Mouse (Mus musculus) lung, embryonic 15.5 days (tissue): ENCODE results near the gene Fbxl7. TPM values are rescaled to one million over a fixed set of nuclear protein-coding genes. Genes with fewer than 3 reads are reported as not detected.

ENCODE experiments used
- ATAC-seq: fragments of 200-750 bp; cut with Nextera tagmentation; 2 replicates; pipeline ENCODE4 v1.8.0; 2017; ENCODE audit warnings: moderate number of reproducible peaks, borderline replicate concordance; ENCODE audit not compliant: low FRiP score, low TSS enrichment; ENCODE audit errors: extremely low read depth
- H3K27ac ChIP-seq: fragments of 300-500 bp; sonication (generic); 2 replicates; pipeline ENCODE4 v1.5.1; 2015; ENCODE audit warnings: moderate library complexity, mild to moderate bottlenecking, inconsistent platforms
- H3K27me3 ChIP-seq: fragments of 300-500 bp; sonication (generic); 2 replicates; pipeline ENCODE4 v1.6.1; 2015; ENCODE audit warnings: inconsistent platforms
- H3K36me3 ChIP-seq: fragments of 300-500 bp; sonication (generic); 2 replicates; pipeline ENCODE4 v1.6.1; 2015; ENCODE audit warnings: inconsistent platforms
- H3K4me1 ChIP-seq: fragments of 300-500 bp; sonication (generic); 2 replicates; pipeline ENCODE4 v1.6.1; 2015; ENCODE audit warnings: inconsistent platforms
- H3K4me2 ChIP-seq: fragments of 300-500 bp; sonication (generic); 2 replicates; pipeline ENCODE4 v1.6.1; 2015; ENCODE audit warnings: inconsistent platforms, mild to moderate bottlenecking, moderate library complexity
- H3K4me3 ChIP-seq: fragments of 300-500 bp; sonication (generic); 2 replicates; pipeline ENCODE4 v1.5.1; 2015; ENCODE audit warnings: mild to moderate bottlenecking, inconsistent platforms
- H3K9ac ChIP-seq: fragments of 300-500 bp; sonication (generic); 2 replicates; pipeline ENCODE4 v1.6.1; 2015; ENCODE audit warnings: inconsistent platforms
- H3K9me3 ChIP-seq: fragments of 300-500 bp; sonication (generic); 2 replicates; pipeline ENCODE4 v1.6.1; 2016; ENCODE audit warnings: inconsistent platforms
- WGBS: fragments of 180-500 bp; shearing (Covaris S2); methylation state at CpG from one replicate; pipeline ENCODE4 v1.1.7; 2015; 5-methylcytosine and 5-hydroxymethylcytosine counted together
- polyA plus RNA-seq: library from polyadenylated mRNA; unstranded; fragments of >200 nt; fragmentation: Nextera tagmentation; extraction: Ambion mirVana; gene quantifications from 2 replicates; pipeline ENCODE4 v1.2.1, GENCODE M21; 2015

The Fbxl7 gene
- polyA plus RNA-seq, 1 experiment from 2014 or later: 15.6 TPM

DNA sequence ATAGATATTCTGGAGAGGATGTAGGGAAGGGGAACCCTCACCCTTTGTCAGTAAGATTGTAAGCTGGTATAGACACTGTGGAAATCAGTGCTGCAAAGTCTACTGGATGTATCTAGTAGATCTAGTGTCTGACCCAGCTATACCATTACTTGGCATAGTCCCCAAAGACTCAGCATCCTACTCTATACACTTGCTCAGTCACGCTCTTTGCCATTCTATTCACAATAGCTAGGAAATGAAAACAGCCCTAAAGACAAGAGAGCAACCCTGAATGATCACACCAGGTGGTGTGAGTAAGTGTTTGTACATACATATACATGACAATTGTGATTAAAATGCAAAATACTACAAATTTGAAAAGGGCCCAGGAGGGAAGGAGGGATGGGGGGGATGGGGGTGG is 23.1 kb downstream of the Fbxl7 start:
- no peaks in the 10 kb centered on the region for H3K27me3 ChIP-seq
- no peaks in the 10 kb centered on the region for H3K9me3 ChIP-seq
- no peaks in the 10 kb centered on the region for H3K36me3 ChIP-seq
- ATAC-seq: no peak
- H3K4me1 ChIP-seq: peaks cover 24% of the 10 kb centered on the region
- H3K4me2 ChIP-seq: no peak overlapping the region
- no peak overlapping the region for H3K4me3 ChIP-seq
- 90% methylated on average over 1 of the region's 1 CpGs for WGBS
- no peak overlapping the region for H3K27ac ChIP-seq
- H3K9ac ChIP-seq: no peak overlapping the region

- H3K36me3 ChIP-seq: no peaks in the 10 kb centered on the region
- no peak overlapping the region for H3K4me2 ChIP-seq
- no peak overlapping the region for H3K9ac ChIP-seq
- H3K27me3 ChIP-seq: no peaks in the 10 kb centered on the region
- H3K4me1 ChIP-seq: 0 out of 2 replicates have a peak, but pooled peaks cover 8% of the 10 kb centered on the region
- WGBS: 75% methylated on average over 3 of the region's 3 CpGs
- ATAC-seq: no peak
- H3K4me3 ChIP-seq: no peak overlapping the region
- no peaks in the 10 kb centered on the region for H3K9me3 ChIP-seq
- no peak overlapping the region for H3K27ac ChIP-seq
Measured at GRCm38 (mm10) chr15:26869197-26869596, 26.2 kb downstream of the Fbxl7 start.

DNA sequence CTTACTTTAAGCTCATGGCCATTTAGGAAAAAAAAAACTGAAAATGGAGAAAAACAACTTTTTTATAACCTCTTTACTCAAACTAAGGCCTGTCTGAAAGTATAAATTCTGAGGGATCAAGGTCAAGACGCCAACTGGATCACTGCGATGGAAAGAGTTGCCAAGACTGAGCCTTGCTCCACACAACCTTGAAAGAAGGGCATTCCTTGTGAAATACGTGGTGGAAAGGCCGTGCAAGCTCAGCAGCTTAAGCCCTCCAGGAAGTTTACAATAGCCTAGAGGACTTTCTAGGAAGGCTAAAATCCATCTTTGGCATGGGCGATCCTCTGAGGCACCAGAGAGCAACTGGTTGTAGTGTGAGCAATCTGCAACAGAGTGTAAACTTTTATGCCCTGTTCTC is 27.9 kb downstream of the Fbxl7 start:
- WGBS: 56% methylated on average over 5 of the region's 5 CpGs
- Histone ChIP-seq H3K4me3 (no peak overlapping the region), H3K4me2 (no peak overlapping the region), H3K4me1 (0 out of 2 replicates have a peak, but pooled peaks cover 8% of the 10 kb centered on the region), H3K27me3 (no peaks in the 10 kb centered on the region), H3K27ac (no peak overlapping the region), H3K9me3 (no peaks in the 10 kb centered on the region), H3K9ac (no peak overlapping the region), H3K36me3 (no peaks in the 10 kb centered on the region)
- ATAC-seq: no peak

GRCm38 (mm10) chr15:26862173-26862572 is 33.2 kb downstream of the Fbxl7 start:
- H3K27ac ChIP-seq: no peak overlapping the region
- 52% methylated on average over 2 of the region's 2 CpGs for WGBS
- no peak overlapping the region for H3K9ac ChIP-seq
- no peaks in the 10 kb centered on the region for H3K4me1 ChIP-seq
- ATAC-seq: peak; percentile 70; the same call in 1 of the 2 replicates
- H3K4me2 ChIP-seq: no peak overlapping the region
- no peaks in the 10 kb centered on the region for H3K9me3 ChIP-seq
- H3K36me3 ChIP-seq: no peaks in the 10 kb centered on the region
- H3K4me3 ChIP-seq: no peak overlapping the region
- no peaks in the 10 kb centered on the region for H3K27me3 ChIP-seq

DNA sequence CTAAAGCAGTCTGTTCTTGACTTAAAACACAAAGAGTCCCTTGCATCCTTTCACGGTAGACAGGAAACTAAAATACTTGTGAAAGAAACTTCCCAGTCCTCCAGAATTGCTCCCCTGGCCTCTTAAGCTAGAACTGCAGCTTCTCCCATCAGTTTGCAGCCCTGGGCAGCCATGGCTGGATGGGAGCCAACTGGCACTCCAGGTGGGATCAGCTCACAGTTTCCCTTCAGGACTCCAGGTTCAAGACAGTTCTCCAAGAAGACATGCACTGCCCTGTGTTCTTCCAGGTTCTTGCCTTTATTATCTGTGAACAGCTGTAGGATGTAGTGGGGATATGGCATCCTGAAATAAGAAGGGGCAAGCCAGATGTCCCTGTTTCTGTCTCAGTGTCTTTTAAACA is 45.8 kb downstream of the Fbxl7 start:
- Histone ChIP-seq H3K4me1 (0 out of 2 replicates have a peak, but pooled peaks cover 3% of the 10 kb centered on the region), H3K27me3 (no peaks in the 10 kb centered on the region), H3K27ac (no peak overlapping the region), H3K4me2 (no peak overlapping the region), H3K36me3 (no peaks in the 10 kb centered on the region), H3K4me3 (no peak overlapping the region), H3K9ac (no peak overlapping the region), H3K9me3 (no peaks in the 10 kb centered on the region)
- 24% methylated on average over 1 of the region's 1 CpGs for WGBS
- no peak for ATAC-seq

DNA sequence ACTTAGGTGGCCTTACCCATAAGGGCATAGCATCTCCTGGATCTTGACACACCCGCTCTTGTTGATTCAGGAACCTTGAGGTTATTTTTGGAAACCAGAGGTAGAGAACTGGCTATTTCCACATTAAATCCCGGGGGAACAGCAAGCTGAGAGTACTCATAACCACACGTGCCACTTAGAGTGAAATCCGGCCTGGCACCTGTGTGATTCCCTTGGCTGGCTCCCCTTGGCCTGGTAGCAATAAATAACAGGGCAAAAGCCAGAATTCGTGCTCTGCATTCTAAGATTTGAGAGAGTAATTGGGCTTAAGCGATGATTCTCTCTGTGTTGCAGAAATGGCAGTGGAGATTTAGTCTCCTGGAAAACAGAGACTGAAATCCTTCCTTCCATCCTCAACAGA is 53.2 kb downstream of the Fbxl7 start:
- Histone ChIP-seq H3K9ac (no peak overlapping the region), H3K4me2 (no peak overlapping the region), H3K27me3 (no peaks in the 10 kb centered on the region), H3K4me3 (no peak overlapping the region), H3K9me3 (no peaks in the 10 kb centered on the region), H3K36me3 (no peaks in the 10 kb centered on the region), H3K4me1 (no peaks in the 10 kb centered on the region), H3K27ac (no peak overlapping the region)
- no peak for ATAC-seq
- 78% methylated on average over 6 of the region's 6 CpGs for WGBS

DNA sequence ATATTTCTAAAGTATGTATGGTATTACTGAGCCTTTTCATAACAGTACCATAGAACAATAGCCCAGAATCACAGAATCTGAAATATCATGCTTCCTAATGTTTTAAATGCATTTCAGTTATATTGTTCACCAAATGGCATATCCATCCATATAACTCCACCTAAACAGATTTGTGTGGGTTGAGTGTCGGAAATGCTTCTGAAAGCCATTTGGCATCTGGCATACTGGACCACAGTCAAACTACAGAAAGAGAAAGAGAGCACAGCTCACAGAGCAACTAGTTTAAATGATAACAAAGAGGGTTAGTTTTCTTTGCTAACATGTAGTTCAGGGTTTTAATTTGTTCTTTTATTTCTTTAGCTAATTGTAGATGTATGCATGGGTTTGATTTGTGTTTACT is 57.0 kb downstream of the Fbxl7 start:
- WGBS: 97% methylated on average over 1 of the region's 1 CpGs
- H3K4me1 ChIP-seq: no peaks in the 10 kb centered on the region
- no peak overlapping the region for H3K4me2 ChIP-seq
- H3K27me3 ChIP-seq: no peaks in the 10 kb centered on the region
- H3K9me3 ChIP-seq: no peaks in the 10 kb centered on the region
- no peak overlapping the region for H3K9ac ChIP-seq
- no peaks in the 10 kb centered on the region for H3K36me3 ChIP-seq
- no peak for ATAC-seq
- no peak overlapping the region for H3K4me3 ChIP-seq
- no peak overlapping the region for H3K27ac ChIP-seq

GRCm38 (mm10) chr15:26837200-26837599 is 58.2 kb downstream of the Fbxl7 start:
- Histone ChIP-seq H3K27ac (no peak overlapping the region), H3K4me1 (no peaks in the 10 kb centered on the region), H3K9ac (no peak overlapping the region), H3K36me3 (no peaks in the 10 kb centered on the region), H3K27me3 (no peaks in the 10 kb centered on the region), H3K9me3 (no peaks in the 10 kb centered on the region), H3K4me2 (no peak overlapping the region), H3K4me3 (no peak overlapping the region)
- no peak for ATAC-seq
- 61% methylated on average over 3 of the region's 3 CpGs for WGBS

GRCm38 (mm10) chr15:26834415-26834814 is 61.0 kb downstream of the Fbxl7 start:
- ATAC-seq: no peak
- Histone ChIP-seq H3K4me1 (0 out of 2 replicates have a peak, but pooled peaks cover 5% of the 10 kb centered on the region), H3K9ac (no peak overlapping the region), H3K36me3 (no peaks in the 10 kb centered on the region), H3K27ac (no peak overlapping the region), H3K4me2 (no peak overlapping the region), H3K4me3 (no peak overlapping the region), H3K9me3 (no peaks in the 10 kb centered on the region), H3K27me3 (no peaks in the 10 kb centered on the region)
- WGBS: 73% methylated on average over 5 of the region's 5 CpGs

- ATAC-seq: no peak
- Histone ChIP-seq H3K27ac (no peak overlapping the region), H3K36me3 (no peaks in the 10 kb centered on the region), H3K4me3 (no peak overlapping the region), H3K4me1 (0 out of 2 replicates have a peak, but pooled peaks cover 8% of the 10 kb centered on the region), H3K9me3 (no peaks in the 10 kb centered on the region), H3K27me3 (no peaks in the 10 kb centered on the region), H3K9ac (no peak overlapping the region), H3K4me2 (no peak overlapping the region)
- 88% methylated on average over 4 of the region's 4 CpGs for WGBS
Measured at GRCm38 (mm10) chr15:26831141-26831540, 64.2 kb downstream of the Fbxl7 start.

GRCm38 (mm10) chr15:26816931-26817330 is 78.4 kb downstream of the Fbxl7 start:
- no peak overlapping the region for H3K27ac ChIP-seq
- H3K36me3 ChIP-seq: no peaks in the 10 kb centered on the region
- H3K4me1 ChIP-seq: 0 out of 2 replicates have a peak, but pooled peaks cover 8% of the 10 kb centered on the region
- ATAC-seq: no peak
- 83% methylated on average over 1 of the region's 1 CpGs for whole genome bisulfite sequencing
- no peaks in the 10 kb centered on the region for H3K27me3 ChIP-seq
- no peaks in the 10 kb centered on the region for H3K9me3 ChIP-seq
- no peak overlapping the region for H3K9ac ChIP-seq
- no peak overlapping the region for H3K4me2 ChIP-seq
- H3K4me3 ChIP-seq: no peak overlapping the region

DNA sequence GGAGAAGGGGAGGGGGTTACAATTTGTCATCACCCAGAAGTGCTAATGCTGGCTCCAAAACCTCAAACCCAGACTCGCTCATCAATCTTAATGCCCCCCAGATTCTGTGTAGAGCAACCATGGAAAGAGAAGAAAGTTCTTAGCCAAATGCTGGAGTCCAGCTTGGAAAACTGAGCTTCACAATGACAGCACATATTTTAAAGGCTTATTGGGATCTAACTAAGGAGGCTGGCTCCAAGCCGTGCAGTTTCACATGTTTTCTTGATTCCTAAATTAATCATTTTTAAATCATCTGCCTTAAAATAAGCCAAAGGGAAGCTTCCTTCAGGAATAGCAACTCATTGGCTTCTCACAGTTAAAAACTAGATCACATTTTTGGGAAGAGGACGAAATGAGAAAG is 82.5 kb downstream of the Fbxl7 start:
- H3K27ac ChIP-seq: no peak overlapping the region
- H3K4me1 ChIP-seq: 0 out of 2 replicates have a peak, but pooled peaks cover 8% of the 10 kb centered on the region
- H3K4me3 ChIP-seq: no peak overlapping the region
- H3K36me3 ChIP-seq: no peaks in the 10 kb centered on the region
- no peak overlapping the region for H3K9ac ChIP-seq
- ATAC-seq: no peak
- H3K27me3 ChIP-seq: no peaks in the 10 kb centered on the region
- H3K4me2 ChIP-seq: no peak overlapping the region
- WGBS: 76% methylated on average over 3 of the region's 3 CpGs
- no peaks in the 10 kb centered on the region for H3K9me3 ChIP-seq

DNA sequence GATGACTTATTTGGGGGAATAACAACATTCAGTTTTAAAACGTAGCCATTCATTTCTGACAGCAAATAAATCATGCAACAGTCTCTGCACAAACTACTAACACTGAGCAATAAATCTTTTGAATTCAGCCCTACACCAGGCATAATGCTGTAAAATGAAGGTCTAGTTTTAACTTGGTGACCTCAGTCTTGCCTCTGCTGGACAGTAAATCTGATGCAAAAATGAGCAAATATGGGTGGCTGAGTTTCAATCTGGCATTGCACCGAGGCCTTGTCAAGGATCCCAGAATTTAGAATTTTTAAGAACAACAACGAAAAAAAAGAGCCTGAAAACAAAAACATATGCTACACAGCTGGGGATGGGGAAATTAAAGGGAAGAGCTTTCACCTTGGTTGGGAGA is 85.8 kb downstream of the Fbxl7 start:
- H3K4me2 ChIP-seq: no peak overlapping the region
- H3K9me3 ChIP-seq: no peaks in the 10 kb centered on the region
- H3K27ac ChIP-seq: no peak overlapping the region
- H3K4me3 ChIP-seq: no peak overlapping the region
- no peak overlapping the region for H3K9ac ChIP-seq
- H3K4me1 ChIP-seq: no peaks in the 10 kb centered on the region
- 64% methylated on average over 3 of the region's 3 CpGs for WGBS
- H3K36me3 ChIP-seq: no peaks in the 10 kb centered on the region
- no peak for ATAC-seq
- no peaks in the 10 kb centered on the region for H3K27me3 ChIP-seq
